Mouse (Mus musculus) MEL (cell line): ENCODE measurements around the gene Zfp109. TPM values are rescaled to one million over a fixed set of nuclear protein-coding genes. Genes with fewer than 3 reads are reported as not detected.

Source experiments
- DNase-seq: peaks from one replicate; pipeline ENCODE4 v3.0.0; 2011; ENCODE audit warnings: low read depth, low spot score
- H3K27ac ChIP-seq: 2 replicates; pipeline ENCODE4 v1.5.1; 2012; ENCODE audit warnings: low read depth, mild to moderate bottlenecking, control low read depth, low read length, moderate library complexity; ENCODE audit not compliant: control insufficient read depth
- H3K27me3 ChIP-seq, 2 experiments: fragments of 150-350 bp in 1 of 2; sonication (generic) in 1 of 2; 2 replicates each; pipeline ENCODE4 v1.6.1; 2012; ENCODE audit warnings: low read length in 2 of 2, mild to moderate bottlenecking in 2 of 2, improper control_type of control experiment in 1 of 2, moderate library complexity in 1 of 2; ENCODE audit not compliant: insufficient read depth in 2 of 2, control insufficient read depth in 1 of 2
- H3K36me3 ChIP-seq, 2 experiments: 2 replicates each; pipeline ENCODE4 v1.6.1; 2012 to 2014; ENCODE audit warnings: low read length in 2 of 2, improper control_type of control experiment in 1 of 2, inconsistent platforms in 1 of 2, mild to moderate bottlenecking in 1 of 2; ENCODE audit not compliant: insufficient read depth in 2 of 2, control insufficient read depth in 1 of 2
- H3K4me1 ChIP-seq, 2 experiments: fragments of 150-350 bp in 1 of 2; sonication (generic) in 1 of 2; 2 replicates each; pipeline ENCODE4 v1.6.1; 2012; ENCODE audit warnings: low read length in 2 of 2, improper control_type of control experiment in 1 of 2, mild to moderate bottlenecking in 1 of 2; ENCODE audit not compliant: insufficient read depth in 2 of 2, control insufficient read depth in 1 of 2
- H3K4me3 ChIP-seq, 2 experiments: fragments of 150-350 bp in 1 of 2; sonication (generic) in 1 of 2; 2 replicates each; pipeline ENCODE4 v1.5.1; 2012; ENCODE audit warnings: low read depth in 2 of 2, low read length in 2 of 2, mild to moderate bottlenecking in 2 of 2, moderate library complexity in 2 of 2, control low read depth in 1 of 2, improper control_type of control experiment in 1 of 2; ENCODE audit not compliant: control insufficient read depth in 1 of 2, insufficient read depth in 1 of 2
- H3K79me2 ChIP-seq: 2 replicates; pipeline ENCODE4 v1.6.1; 2012; ENCODE audit warnings: mild to moderate bottlenecking, low read length, moderate library complexity; ENCODE audit not compliant: control insufficient read depth, poor library complexity, insufficient read depth
- H3K9ac ChIP-seq: 2 replicates; pipeline ENCODE4 v1.6.1; 2012; ENCODE audit warnings: low read depth, mild to moderate bottlenecking, control low read depth, low read length, moderate library complexity; ENCODE audit not compliant: control insufficient read depth, poor library complexity, severe bottlenecking
- H3K9me3 ChIP-seq: fragments of 150-350 bp; sonication (generic); replicated peaks from 2 replicates; pipeline ENCODE4 v1.6.1; 2012; ENCODE audit warnings: mild to moderate bottlenecking, low read length, improper control_type of control experiment, moderate library complexity; ENCODE audit not compliant: insufficient read depth
- BHLHE40 ChIP-seq: IDR thresholded peaks from 2 replicates; pipeline ENCODE4 v1.6.1; 2012; ENCODE audit warnings: low read depth, mild to moderate bottlenecking, inconsistent platforms, low read length, improper control_type of control experiment, borderline replicate concordance
- CHD1 ChIP-seq: IDR thresholded peaks from 2 replicates; pipeline ENCODE4 v1.6.1; 2012; ENCODE audit warnings: low read depth, mild to moderate bottlenecking, inconsistent platforms, low read length, improper control_type of control experiment
- CHD2 ChIP-seq: IDR thresholded peaks from 2 replicates; pipeline ENCODE4 v1.6.1; 2011; ENCODE audit warnings: low read length, improper control_type of control experiment
- E2F4 ChIP-seq: IDR thresholded peaks from 2 replicates; pipeline ENCODE4 v1.6.1; 2011; ENCODE audit warnings: low read depth, low read length, improper control_type of control experiment, borderline replicate concordance
- ELF1 ChIP-seq: IDR thresholded peaks from 2 replicates; pipeline ENCODE4 v1.6.1; 2014; ENCODE audit warnings: low read depth, mild to moderate bottlenecking, inconsistent platforms, low read length, improper control_type of control experiment, moderate library complexity
- GABPA ChIP-seq: IDR thresholded peaks from 2 replicates; pipeline ENCODE4 v1.6.1; 2012; ENCODE audit warnings: low read depth, mild to moderate bottlenecking, inconsistent platforms, low read length, improper control_type of control experiment, moderate library complexity
- HCFC1 ChIP-seq: IDR thresholded peaks from 2 replicates; pipeline ENCODE4 v1.6.1; 2012; ENCODE audit warnings: low read depth, mild to moderate bottlenecking, inconsistent platforms, low read length, improper control_type of control experiment, moderate library complexity
- KAT2A ChIP-seq: conservative IDR thresholded peaks from 2 replicates; pipeline ENCODE4 v1.6.1; 2012; ENCODE audit warnings: low read depth, low read length, improper control_type of control experiment, inconsistent platforms
- MAFK ChIP-seq: IDR thresholded peaks from 2 replicates; pipeline ENCODE4 v1.6.1; 2011; ENCODE audit warnings: low read depth, mild to moderate bottlenecking, low read length, improper control_type of control experiment, borderline replicate concordance
- MXI1 ChIP-seq: IDR thresholded peaks from 2 replicates; pipeline ENCODE4 v1.6.1; 2011; ENCODE audit warnings: mild to moderate bottlenecking, low read depth, low read length, improper control_type of control experiment
- NELFE ChIP-seq: IDR thresholded peaks from 2 replicates; pipeline ENCODE4 v1.6.1; 2011; ENCODE audit warnings: low read depth, low read length, improper control_type of control experiment
- POLR2A ChIP-seq, 2 experiments: IDR thresholded peaks; 2 replicates each; pipeline ENCODE4 v1.6.1; 2011 to 2012; ENCODE audit warnings: low read length in 2 of 2, mild to moderate bottlenecking in 2 of 2, control low read depth in 1 of 2, improper control_type of control experiment in 1 of 2, low read depth in 1 of 2, moderate library complexity in 1 of 2; ENCODE audit not compliant: control insufficient read depth in 1 of 2, insufficient read depth in 1 of 2, poor library complexity in 1 of 2
- POLR2AphosphoS2 ChIP-seq: IDR thresholded peaks from 2 replicates; pipeline ENCODE4 v1.6.1; 2011; ENCODE audit warnings: low read length, improper control_type of control experiment
- SIN3A ChIP-seq: IDR thresholded peaks from 2 replicates; pipeline ENCODE4 v1.6.1; 2012; ENCODE audit warnings: low read length, improper control_type of control experiment, inconsistent platforms
- TBP ChIP-seq: IDR thresholded peaks from 2 replicates; pipeline ENCODE4 v1.8.0; 2011; ENCODE audit warnings: low read depth, low read length, improper control_type of control experiment
- UBTF ChIP-seq: IDR thresholded peaks from 2 replicates; pipeline ENCODE4 v1.6.1; 2012; ENCODE audit warnings: low read depth, mild to moderate bottlenecking, inconsistent platforms, low read length, improper control_type of control experiment, moderate library complexity, borderline replicate concordance; ENCODE audit not compliant: insufficient read depth
- USF2 ChIP-seq, 2 experiments: IDR thresholded peaks; 2 replicates each; pipeline ENCODE4 v1.6.1; 2011 to 2012; ENCODE audit warnings: improper control_type of control experiment in 2 of 2, low read length in 2 of 2, borderline replicate concordance in 1 of 2, inconsistent platforms in 1 of 2, low read depth in 1 of 2, mild to moderate bottlenecking in 1 of 2; ENCODE audit not compliant: insufficient read depth in 1 of 2
- ZC3H11A ChIP-seq: IDR thresholded peaks from 2 replicates; pipeline ENCODE4 v1.6.1; 2012; ENCODE audit warnings: low read depth, mild to moderate bottlenecking, inconsistent platforms, low read length, improper control_type of control experiment
- ZKSCAN1 ChIP-seq: IDR thresholded peaks from 2 replicates; pipeline ENCODE4 v1.6.1; 2012; ENCODE audit warnings: low read depth, mild to moderate bottlenecking, inconsistent platforms, low read length, improper control_type of control experiment, moderate library complexity
- polyA plus RNA-seq, 2 experiments: library from polyadenylated mRNA; stranded (reverse) in 1 of 2; unstranded in 1 of 2; fragments of >175 nt in 1 of 2; fragments of >200 nt in 1 of 2; gene quantifications; 2 replicates each; pipeline versions ENCODE4 v1.2.1 to v1.2.4; 2012; ENCODE audit warnings: low replicate concordance in 2 of 2, low read depth in 1 of 2; ENCODE audit not compliant: insufficient read length in 2 of 2, insufficient read depth in 1 of 2, missing spikeins in 1 of 2
- total RNA-seq: library from RNA; depleted of rRNA; stranded (reverse); fragments of 300-350 nt; gene quantifications from 2 replicates; pipeline ENCODE4 v1.2.3, GENCODE M21; 2012

Gene Zfp109
- total and polyA plus RNA-seq, 3 experiments = not detected

DNA sequence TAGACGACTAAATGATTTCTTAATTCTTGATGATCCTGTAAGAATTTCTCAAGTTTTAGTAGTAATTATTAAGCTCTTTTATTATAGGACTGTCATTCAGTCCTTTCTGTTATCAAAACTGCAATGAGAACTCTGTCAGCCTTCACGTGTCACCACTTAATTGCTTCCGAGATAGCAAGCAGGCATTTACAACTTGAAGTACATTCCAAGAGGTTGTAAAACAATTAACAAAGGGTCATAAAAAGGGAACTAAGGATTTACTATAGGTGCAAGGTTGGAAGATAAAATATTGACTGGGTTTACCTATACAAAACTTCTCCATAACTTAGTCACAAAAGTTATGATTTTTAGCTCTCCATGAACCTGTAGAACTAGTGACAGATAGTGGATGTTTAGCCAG is 44.2 kb downstream of the Zfp109 start:
- no peaks in the 10 kb centered on the region for H3K79me2 ChIP-seq
- no peaks in the 10 kb centered on the region for H3K36me3 ChIP-seq
- no peak for DNase-seq
- H3K4me1 ChIP-seq = no peaks in the 10 kb centered on the region
- TF ChIP-seq ZKSCAN1 = no peak
- no peak for TF ChIP-seq MXI1
- no peak for TF ChIP-seq GABPA
- TF ChIP-seq POLR2AphosphoS2 = no peak
- no peak overlapping the region for H3K4me3 ChIP-seq
- H3K9ac ChIP-seq = no peak overlapping the region
- no peak overlapping the region for H3K27ac ChIP-seq
- H3K9me3 ChIP-seq = no peaks in the 10 kb centered on the region
- H3K27me3 ChIP-seq = no peaks in the 10 kb centered on the region

DNA sequence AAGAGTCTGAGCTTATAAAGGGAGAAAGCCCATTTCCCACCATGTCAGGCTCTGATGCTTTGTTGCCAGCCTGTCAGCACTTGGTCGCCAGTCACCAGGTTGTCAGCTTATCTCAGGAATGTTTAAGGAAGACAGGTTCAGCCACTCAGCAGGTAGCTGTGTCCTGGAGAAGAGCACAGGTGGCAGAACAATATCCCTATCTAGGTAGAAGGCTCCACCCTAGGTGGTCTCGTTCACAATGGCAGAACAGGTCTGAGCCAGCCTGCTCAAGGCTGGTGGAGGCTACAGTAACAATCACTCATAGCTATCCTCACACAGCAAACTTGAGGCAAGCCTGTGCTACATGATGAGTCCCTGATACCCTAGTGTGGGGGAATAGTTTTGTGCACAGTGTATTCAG is 46.0 kb downstream of the Zfp109 start:
- TF ChIP-seq USF2 (IDR thresholded peaks at IDR 0.05; ENCODE audit: borderline replicate concordance in 1 of 2, insufficient read depth in 1 of 2, low read depth in 1 of 2, low read length in 2 of 2) (no peak), E2F4 (no peak), CHD2 (no peak), UBTF (no peak), ZC3H11A (no peak), MAFK (no peak), CHD1 (no peak), ELF1 (no peak), TBP (no peak), BHLHE40 (no peak), HCFC1 (no peak), SIN3A (no peak), NELFE (no peak), POLR2AphosphoS2 (no peak), KAT2A (no peak), POLR2A (IDR thresholded peaks at IDR 0.05; ENCODE audit: control insufficient read depth in 1 of 2, insufficient read depth in 1 of 2, low read depth in 1 of 2, low read length in 2 of 2, poor library complexity in 1 of 2) (no peak)
- Histone ChIP-seq H3K36me3 (no peaks in the 10 kb centered on the region), H3K79me2 (no peaks in the 10 kb centered on the region), H3K4me3 (no peak overlapping the region), H3K9me3 (no peaks in the 10 kb centered on the region), H3K27ac (no peak overlapping the region), H3K9ac (no peak overlapping the region), H3K27me3 (no peaks in the 10 kb centered on the region), H3K4me1 (no peaks in the 10 kb centered on the region)
- DNase-seq = no peak
